Mouse (Mus musculus): ENCODE measurements around the gene St6galnac6.

St6galnac6 gene

DNA sequence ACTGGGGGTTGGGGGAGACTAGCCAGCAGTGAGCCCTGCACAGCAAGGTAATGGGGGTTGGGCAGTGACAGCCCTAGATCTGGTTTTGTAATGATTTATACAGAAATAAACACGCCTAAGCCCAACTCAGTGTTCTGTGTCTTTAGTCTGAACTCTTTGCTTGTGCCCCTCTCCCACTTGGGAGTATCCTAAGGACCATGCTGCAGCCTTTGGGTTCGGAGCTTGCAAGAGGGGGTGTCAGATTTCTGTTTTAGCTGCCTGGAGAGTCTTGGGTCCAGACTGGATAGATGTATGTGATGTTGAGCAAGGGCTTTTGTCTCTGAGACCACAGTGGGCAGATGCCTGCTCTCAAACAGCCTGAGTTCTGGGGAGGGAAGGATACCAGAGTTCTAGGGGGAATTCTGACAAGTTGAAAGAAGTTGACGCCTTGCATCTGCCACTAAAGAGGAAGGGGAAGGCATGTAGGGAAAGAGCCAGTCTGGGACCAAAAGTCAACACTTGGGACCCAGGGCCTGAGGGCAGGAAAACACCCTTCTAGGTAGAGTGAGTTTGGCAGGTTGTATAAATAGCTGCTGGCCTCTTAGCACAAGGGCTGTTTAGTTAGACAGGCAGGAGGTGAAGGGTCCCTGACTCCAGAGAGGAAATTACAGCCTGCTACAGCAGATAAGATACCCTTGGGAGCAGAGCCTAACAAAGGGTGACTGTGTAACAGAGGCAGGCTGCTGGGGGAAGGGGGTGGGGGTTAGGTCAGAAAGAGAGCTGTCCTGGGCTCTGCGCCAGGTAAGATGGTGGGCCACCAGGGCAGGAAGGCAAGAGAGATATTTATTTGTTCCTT lies 21.4 kb downstream of the St6galnac6 start:
- DNase-seq = peak; percentile 82

DNA sequence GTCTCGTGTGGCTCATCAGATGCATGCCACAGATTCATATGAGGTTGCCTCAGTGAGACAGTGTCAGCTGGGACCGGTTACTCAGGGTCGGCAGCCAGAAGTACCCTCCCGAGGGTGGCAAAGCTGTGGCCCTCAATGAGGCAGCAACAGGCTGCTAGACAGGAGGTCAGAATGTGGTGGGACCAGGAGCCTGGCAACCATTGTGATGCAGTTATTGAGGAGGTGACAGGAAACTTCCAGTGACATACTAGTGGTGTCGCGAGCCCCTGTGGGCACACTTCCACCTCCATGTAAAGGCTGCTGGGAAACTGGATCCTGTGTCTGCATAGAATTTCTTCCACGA lies 22.0 kb downstream of the St6galnac6 start, which contains the start of gene Ak1:
TSS of gene Ak1 (plus strand) at position 242 of the 343 bp plus-strand sequence.
- no peak for DNase-seq

DNA sequence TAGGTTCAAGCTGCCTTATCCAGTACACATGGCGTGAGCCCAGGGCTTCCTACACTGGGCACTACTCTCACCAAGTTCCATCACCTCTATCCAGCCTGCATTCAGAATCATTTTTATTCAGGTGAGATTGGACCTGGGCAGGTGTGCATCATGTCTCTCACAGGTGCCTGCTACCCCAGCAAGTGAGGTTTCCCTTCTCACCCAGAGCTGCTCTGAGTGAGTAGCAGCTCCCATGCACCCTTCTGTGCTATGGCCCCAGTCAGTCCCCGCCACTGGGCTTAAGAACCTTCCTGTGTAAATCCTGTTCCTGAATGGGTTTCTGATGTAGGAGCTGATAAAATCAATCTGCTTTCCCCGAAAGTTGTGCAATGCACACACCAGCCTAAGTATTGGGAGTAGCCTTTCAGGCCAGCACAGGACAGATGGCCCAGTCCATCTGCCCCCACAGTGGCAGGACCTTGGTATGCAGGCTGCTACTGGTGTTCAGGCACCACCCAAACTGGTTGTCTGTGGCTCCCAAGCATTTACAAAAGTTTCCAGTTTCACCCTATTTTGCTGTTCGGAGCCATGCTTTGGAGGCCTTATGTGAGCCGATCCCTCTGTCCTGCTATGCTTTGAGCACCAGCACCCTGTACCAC lies 24.7 kb downstream of the St6galnac6 start:
- DNase-seq = no peak

DNA sequence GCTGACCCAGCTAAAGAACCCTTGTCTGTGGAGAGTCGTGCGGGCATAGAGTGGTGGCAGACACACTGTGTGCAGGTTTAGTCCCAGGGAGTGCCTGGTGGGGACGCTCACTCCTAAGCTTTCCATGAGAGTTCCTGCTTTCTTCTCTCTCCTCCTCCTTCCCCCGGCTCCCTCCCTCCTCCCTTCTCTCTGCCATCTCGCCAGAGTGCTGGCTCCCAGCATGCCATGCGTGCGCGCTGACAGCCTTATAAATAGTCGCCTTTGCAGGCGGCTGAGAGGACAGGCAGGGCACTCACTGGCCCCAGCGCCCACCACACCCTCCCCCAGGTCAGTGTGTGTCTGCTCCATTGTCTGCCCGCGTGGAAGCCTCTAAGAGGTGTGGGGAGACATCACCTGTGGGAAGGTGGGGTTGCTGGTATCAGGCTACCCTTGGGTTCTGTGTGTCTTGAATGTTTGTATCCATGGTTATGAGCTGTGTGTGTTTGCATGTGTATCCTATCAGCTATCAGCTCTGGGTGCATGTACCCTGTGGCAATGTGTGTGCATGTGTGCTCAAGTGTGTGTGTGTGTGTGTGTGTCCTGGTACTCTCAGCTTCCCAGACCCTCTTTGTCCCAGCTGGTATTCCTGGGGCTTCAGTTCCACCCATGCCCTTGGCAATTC lies 25.8 kb downstream of the St6galnac6 start:
- DNase-seq = peak; percentile 90

DNA sequence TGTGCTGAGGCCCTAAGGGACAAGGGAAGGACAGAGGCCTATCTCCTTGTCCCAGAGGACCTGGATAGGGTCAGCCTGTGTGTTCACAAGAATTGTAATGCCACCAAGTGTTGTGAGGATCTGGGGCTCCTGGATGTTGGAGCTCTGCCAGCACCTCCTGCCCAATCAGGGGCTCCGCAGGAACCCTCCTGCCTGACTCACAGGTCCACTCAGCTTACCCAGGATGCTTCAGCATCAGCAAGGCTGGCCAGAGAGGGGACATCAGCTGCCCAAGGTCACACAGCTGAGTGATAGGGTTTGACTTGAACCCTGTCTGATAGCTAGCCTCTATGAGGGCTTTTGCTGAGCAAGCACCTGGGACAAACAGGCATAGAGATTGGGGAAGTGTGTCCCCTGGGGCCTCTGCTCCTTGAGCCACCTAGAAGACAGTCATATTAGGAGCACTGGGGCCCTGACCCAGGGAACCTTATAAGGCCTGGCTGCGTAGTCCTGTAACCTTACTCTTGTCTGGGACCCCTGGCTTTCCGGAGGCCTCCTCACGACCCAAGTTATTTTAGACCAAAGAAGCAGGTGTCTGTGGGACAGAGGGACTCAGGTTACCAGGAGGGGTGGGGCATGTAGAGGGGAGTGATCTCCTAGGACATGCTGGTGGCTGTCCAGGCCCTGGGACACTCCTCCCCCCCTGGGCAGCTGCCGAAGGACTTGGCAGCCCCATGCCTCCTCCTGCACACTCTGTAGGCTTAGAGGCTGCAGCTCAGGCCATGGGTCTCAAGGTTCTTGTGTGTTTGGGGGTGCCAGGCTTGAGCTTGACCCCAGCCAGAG lies 26.6 kb downstream of the St6galnac6 start:
- DNase-seq = peak; percentile 61

DNA sequence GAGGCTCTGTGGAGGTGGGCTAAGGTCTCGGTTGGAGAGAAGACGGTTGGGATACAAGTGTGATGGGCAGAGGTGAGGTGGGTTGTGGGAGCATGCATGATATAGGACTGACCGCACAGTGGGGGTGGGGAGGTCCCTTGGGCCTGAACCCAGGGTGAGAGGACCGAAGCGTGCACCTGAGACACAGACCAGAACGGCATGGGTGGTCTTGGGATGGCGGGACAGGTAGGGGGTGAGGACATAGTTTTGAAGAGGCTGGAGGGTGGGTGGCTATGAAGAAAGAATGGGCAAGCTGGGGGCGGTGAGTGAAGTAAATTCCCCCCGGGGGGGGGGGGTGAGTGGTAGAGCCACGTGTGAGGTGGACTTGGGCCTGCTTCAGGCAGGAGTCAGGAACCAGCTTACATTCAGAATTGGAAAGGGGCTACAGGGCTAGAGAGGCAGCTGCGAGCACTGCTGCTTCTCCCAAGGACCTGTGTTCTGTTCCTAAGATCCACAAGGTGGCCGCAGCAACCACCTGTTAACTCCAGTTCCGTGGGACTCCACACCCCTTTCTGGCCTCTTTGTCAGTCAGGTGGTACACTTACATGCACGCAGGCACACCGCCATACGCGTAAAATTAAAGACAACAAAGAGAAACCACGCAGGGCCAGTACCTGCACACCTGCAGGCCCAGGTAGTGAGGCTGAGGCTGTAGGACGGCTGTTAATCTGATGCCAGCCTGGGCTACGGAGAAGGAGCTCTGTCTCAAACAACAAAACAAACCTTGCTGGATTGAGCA lies 27.9 kb downstream of the St6galnac6 start:
- DNase-seq = no peak

DNA sequence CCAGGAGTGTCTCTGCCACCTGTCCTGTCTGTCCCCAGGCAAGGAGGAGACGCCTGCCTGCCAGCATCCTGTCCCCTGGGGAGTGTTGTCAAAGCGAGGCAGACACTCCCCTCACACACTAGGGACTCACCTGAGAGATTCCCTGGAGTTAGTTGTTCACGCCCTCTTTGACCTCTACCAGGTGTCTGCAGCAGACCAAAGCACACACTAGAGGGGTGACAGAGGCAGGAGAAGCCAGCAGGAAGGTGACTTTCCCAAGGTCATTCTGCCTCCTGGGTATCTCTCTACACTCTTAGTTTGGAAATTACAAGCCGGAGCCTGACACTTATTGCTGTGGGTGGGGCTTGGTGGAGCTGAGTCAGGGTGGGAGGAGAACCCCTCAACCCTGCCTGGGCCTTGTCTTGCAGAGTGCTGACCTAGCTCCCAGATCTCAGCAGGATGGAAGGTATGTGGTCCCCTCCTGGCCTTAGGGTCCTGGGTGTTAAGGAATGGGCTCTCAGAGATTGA lies 28.6 kb downstream of the St6galnac6 start:
- DNase-seq = no peak

DNA sequence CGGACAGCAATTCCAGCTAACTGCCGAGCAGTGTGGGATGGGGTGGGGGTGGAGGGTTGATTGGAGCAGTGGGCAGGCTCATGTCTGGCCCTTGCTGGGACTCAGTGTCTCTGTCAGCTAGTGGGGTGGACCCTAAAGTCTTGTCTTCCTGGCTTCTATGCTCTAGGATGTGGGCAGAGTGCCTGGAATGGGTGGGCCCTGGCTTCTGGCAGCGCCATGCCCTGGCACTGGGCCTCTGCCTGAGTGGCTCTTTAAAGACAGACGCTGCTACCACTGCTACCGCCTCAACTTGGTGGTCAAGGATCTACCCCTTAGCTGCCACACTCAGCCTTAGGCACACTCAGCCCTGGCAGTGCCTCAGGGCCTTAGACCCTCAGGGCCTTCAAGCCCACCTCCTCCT lies 29.2 kb downstream of the St6galnac6 start:
- DNase-seq = no peak

DNA sequence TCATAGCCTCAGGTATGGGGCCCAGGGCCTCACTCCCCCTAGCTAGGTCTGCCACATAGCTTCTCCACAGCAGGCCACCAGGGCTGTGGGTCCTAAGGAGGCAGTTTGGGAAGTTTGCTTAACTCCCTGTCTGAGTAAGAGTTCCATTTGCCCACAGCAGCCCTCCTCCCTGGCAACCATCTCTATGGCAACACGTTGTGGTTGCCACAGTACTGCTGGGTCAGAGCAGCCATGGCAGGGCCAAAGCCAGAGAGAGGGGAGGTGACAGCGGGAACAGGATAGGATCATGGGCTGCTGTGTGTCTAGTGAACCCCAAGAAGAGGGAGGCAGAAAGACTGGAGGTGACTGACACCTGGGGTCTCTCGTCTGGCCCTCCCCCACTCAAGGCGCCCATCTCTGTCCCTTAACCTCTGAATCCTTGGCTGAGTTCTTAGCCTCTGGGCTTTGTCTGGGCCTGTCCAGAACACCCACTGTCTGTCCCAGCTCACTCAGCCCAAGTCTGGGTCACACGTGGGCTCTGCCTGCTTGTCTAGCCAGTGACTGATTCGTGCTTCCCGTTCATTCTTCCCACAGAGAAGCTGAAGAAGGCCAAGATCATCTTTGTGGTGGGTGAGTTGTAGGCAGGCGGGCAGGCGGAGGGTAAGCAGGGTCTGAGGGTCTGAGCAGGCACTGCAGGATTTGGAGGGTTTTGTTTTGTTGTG lies 29.9 kb downstream of the St6galnac6 start:
- peak; percentile 97 for DNase-seq

DNA sequence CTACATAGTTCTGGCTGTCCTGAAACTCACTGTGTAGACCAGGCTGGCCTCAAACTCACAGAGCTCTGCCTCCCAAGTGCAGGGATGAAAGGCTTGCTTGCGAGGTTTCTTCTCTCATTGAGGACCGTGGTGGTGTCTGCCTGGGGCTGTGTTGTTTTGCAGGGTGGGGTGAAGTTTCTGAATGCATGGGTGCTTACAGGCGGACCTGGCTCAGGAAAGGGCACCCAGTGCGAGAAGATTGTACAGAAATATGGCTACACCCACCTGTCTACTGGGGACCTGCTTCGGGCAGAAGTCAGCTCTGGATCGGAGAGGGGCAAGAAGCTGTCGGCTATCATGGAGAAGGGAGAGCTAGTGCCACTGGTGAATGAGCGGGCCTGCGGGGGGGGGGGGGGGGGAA lies 30.5 kb downstream of the St6galnac6 start:
- DNase-seq = no peak

DNA sequence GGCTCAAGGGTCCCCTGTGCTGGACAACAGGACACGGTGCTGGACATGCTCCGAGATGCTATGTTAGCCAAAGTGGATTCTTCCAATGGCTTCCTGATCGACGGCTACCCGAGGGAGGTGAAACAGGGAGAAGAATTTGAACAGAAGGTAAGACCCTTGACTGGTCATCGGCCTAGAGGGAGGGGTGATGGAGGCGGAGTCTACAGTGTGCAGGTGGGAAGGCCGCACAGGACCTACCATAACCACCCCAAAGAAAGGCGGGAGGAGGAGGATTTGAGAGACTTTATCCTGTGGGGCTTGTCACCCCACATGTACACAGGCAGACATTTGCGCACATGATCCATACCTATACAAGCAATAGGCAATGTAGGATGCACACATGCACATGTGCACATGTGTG lies 31.5 kb downstream of the St6galnac6 start:
- DNase-seq = no peak

DNA sequence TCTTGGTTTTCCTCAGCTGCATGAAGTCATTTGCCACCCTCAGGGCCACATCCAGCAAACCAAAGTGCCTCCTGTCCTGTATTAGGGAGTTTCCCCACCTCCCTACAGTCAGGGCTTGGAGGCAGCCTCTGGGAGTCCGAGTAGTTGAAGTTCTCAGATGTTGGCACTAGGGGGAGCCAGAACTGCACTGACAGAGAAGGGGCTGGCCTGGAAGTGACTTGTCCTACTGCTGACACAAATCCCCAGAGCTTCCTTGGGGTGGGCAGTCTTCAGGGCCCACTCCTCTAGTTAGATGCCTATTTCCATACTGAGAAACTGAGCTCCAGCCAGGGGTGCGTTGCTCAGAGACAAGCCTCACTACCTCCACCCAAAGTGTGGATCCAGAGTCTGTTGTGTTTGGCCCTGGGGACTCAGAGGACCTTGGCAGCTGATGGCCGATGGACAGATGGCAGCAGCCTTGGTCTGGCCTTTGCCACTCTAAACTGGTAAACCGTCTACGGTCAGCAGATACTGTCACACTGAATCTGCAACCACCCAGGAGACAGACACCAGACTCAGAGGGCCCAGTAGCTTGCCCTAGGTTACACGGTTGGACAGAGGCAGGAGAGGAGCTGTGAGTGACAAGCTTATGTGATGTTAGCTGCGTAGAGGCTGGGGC lies 32.4 kb downstream of the St6galnac6 start:
- peak; percentile 90 for DNase-seq

DNA sequence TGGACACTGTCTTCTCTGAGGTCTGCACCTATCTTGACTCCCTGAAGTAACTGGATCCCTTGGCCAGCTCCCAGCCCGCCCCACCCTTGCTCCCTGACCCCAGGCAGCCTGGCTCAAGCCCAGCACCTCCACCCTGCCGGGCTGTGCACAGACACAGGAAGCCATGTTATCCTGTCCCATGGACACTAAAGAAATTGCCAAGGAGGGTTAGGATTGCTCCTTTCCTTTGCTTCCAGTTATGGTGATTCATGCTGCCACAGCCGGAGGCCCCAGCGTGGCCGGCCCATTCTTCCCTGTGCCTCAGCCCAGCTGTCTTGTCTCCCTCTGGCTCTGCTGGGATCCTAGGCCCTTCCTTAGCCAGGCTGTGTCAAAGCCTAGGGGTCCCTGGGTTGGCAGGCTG lies 34.2 kb downstream of the St6galnac6 start:
- DNase-seq = no peak

DNA sequence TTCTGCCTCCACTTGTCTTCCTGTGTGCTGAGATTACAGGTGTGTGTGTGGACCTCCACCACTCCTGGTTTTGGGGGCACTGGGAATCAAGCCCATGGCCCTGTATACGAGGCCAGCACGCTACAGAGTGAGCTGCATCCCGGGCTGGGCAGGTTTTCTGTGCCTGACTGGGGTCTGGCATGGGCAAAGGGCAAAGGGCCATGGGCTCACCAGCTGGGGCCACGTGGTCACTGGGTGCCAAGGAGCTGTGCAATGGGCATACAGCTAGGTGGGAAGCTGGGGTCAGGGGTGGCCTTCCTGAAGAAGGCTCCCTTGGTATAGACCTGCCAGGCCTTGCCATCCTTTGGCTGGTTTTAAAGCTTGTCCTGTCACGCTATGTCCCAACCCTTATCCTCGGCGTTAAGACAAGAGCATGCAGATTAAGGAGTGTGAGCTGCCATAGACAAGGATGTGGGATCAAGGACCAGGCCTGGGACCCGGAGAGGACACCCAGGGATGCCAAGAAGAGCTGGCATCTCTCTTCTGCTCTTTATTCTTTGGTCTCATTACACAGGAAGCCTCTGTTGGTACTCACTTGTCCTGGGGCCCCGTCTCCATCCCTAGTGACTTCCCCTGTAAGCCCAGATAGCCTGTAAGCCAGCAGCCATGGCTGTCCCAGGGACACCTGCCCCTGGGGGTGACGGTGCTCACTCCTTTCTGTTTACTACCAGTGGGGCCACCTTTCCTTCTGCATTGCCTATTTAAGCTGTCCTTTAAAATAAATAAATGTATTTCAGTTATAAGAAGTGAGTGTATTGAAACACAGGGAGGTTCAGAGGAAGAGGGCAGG lies 35.0 kb downstream of the St6galnac6 start:
- DNase-seq = no peak

DNA sequence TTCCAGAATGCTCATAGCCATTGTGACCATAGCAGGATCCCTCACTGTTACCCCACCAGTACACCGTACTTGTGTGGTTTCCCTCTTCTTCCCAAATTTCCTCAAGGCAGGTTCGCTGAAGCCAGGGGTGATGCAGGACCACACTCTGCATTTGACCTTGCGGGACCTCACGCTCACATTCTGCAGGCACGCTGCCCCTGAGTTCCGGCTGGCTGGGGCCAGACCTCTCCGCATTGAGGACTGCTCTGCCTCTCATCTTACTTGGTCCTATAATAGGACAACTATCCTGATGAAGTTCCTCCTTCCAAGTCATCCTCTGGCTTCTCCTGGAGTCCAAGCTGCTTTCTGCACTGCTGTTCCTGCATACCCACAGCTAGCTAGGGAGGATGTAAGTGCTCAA lies 37.1 kb downstream of the St6galnac6 start:
- DNase-seq = no peak

DNA sequence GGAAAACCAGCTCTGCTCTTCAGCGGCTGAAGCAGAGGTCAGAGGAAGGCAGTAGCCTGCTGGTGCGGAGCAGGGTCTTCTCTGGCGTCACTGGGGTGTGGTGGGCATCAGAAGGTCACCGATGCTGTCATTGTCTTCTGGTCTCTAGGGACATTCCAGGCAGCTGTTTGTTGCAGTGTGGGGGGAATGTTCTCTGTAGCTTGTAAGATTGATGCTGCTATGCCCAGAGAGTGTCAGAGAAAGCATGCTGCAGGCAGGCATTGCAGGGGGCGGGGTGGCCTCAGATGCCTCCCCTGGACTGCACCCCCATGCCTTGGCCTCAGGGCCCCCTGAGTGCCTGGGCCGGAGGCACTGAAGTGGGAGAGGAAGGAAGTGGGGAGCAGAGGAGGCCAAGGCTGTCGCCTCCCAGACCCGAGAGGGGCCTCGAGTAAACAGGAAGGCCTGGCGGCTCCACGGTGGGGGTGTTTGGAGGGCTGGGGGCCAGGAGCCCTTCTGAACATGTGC lies 38.3 kb downstream of the St6galnac6 start:
- peak; percentile 32 for DNase-seq

DNA sequence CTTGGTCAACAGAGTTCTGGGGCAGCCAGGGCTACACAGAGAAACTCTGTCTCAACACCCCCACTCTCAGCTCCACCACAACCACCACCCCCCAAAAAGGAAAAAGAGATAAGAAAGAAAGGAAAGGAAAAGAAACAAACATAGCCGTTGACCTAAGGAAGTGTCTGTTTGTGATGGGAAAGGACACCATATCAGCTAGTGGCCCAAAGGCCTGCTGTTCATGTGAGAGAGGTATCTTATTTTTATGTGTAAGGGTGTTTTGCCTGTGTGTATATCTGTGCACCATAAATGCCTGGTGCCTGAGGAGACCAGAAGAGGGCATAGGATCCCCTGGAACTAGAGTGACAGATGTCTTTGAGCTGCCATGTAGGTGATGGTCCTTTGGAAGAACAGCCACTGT lies 40.1 kb downstream of the St6galnac6 start:
- DNase-seq = no peak

DNA sequence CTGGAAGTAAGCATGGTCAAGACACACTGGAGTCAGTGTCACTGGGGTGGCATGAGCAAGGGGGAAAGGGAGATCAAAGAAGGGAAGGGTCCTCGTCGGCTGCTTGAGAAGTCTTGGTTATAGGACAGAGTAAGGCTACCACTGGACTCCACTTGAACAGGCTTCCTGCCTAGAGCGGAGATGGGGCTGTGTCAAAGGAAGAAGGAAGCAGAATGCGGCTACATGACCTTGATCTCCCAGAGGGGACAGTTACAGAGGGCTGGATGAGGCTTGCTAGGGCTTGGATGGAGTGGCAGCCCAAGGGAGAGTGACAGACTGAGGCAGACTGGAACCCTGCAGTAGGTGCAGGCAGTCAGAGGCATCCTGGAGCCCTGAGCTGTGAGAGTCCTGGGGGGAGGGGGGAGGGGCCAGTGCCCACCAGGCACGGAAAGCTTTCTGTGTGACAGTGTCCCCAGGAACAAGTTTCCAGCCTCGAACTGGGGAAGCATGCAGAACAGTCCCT lies 41.1 kb downstream of the St6galnac6 start:
- no peak for DNase-seq

DNA sequence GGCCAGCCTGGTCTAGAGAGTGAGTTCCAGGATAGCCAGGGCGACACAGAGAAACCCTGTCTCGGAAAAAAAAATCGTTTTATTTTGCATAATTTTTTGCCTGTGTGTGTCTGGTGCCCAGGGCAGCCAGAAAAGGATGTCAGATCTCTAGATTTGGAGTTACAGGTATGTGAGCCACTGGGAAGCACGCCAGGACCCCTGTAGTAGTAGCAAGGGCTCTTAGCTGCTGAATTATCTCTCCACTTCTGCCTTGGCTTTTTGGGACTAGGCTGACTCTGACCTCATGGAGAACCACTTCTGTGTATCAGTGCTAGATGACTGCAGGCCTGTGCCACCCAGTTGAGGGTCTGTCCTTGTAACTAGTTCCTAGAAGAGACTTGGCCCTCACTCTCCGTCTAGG lies 42.3 kb downstream of the St6galnac6 start:
- DNase-seq = no peak

DNA sequence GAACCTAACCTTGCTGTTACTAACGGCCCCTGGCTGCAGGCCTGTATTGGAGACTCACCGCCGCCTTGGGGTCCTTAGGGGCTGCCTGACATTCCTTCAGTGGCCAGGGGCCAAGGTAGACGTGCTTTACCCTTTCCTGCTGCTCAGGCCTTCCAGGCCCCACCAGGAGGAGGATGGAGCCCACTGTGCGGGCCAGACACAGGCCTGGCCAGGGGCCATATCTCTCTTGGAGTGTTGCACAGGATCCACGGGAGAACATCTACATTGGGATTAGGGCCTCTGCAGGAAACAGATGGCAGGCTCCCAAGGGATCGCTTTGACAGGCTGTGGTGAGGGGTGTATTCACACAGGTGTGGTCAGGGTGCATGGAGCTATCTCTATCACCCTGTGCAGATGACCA lies 43.3 kb downstream of the St6galnac6 start:
- DNase-seq = no peak
